Mouse (Mus musculus): Measurements from ENCODE around the gene H2afv.

Gene H2afv

GRCm38 (mm10) chr11:6388726-6389413 lies 55.4 kb downstream of the H2afv start, which contains the start of gene Zmiz2:
Zmiz2 (plus strand) TSS chr11:6389074.
- peak; percentile 80 to 90 for DNase-seq (ENCODE audit: low spot score in 2 of 2)

- DNase-seq (ENCODE audit: low spot score in 2 of 2) = no peak
Observed at GRCm38 (mm10) chr11:6388126-6388725, 56.0 kb downstream of the H2afv start.

GRCm38 (mm10) chr11:6380916-6381315 lies 63.3 kb downstream of the H2afv start:
- DNase-seq (ENCODE audit: low spot score in 2 of 2) = no peak
